Mouse (Mus musculus) liver, embryonic 11.5 days (tissue): Measurements from ENCODE around the gene Btc. TPM values are rescaled to one million over a fixed set of nuclear protein-coding genes. Genes with fewer than 3 reads are reported as not detected.

Source experiments
- ATAC-seq: fragments of 200-750 bp; cut with Nextera tagmentation; replicated peaks from 2 replicates; pipeline ENCODE4 v1.8.0; 2017; ENCODE audit warnings: moderate number of reproducible peaks, mild to moderate bottlenecking, moderate TSS enrichment, moderate library complexity; ENCODE audit not compliant: low FRiP score
- DNase-seq: peaks from one replicate; pipeline ENCODE4 v3.0.0-alpha.2; 2017; ENCODE audit warnings: low spot score
- H3K27ac ChIP-seq: fragments of 300-500 bp; sonication (generic); 2 replicates; pipeline ENCODE4 v1.5.1; 2014; ENCODE audit warnings: mild to moderate bottlenecking, low read depth, low read length, control low read depth
- H3K27me3 ChIP-seq: fragments of 300-500 bp; sonication (generic); replicated peaks from 2 replicates; pipeline ENCODE4 v1.6.1; 2014; ENCODE audit warnings: low read length, mixed read lengths; ENCODE audit not compliant: control insufficient read depth, insufficient read depth
- H3K36me3 ChIP-seq: fragments of 300-500 bp; sonication (generic); 2 replicates; pipeline ENCODE4 v1.6.1; 2014; ENCODE audit warnings: mild to moderate bottlenecking, low read length, moderate library complexity, mixed read lengths; ENCODE audit not compliant: control insufficient read depth, insufficient read depth
- H3K4me1 ChIP-seq: fragments of 300-500 bp; sonication (generic); replicated peaks from 2 replicates; pipeline ENCODE4 v1.6.1; 2014; ENCODE audit warnings: low read length, mixed read lengths; ENCODE audit not compliant: control insufficient read depth, insufficient read depth
- H3K4me2 ChIP-seq: fragments of 300-500 bp; sonication (generic); 2 replicates; pipeline ENCODE4 v1.6.1; 2014; ENCODE audit warnings: mild to moderate bottlenecking, control low read depth, moderate library complexity
- H3K4me3 ChIP-seq: fragments of 300-500 bp; sonication (generic); 2 replicates; pipeline ENCODE4 v1.5.1; 2014; ENCODE audit warnings: low read depth, low read length, control low read depth
- H3K9ac ChIP-seq: fragments of 300-500 bp; sonication (generic); 2 replicates; pipeline ENCODE4 v1.6.1; 2014; ENCODE audit warnings: low read depth, low read length, control low read depth
- H3K9me3 ChIP-seq: fragments of 300-500 bp; sonication (generic); 2 replicates; pipeline ENCODE4 v1.6.1; 2016; ENCODE audit warnings: low read length, inconsistent platforms, mixed read lengths; ENCODE audit not compliant: control insufficient read depth
- WGBS: fragments of 180-500 bp; shearing (Covaris S2); extraction: QIAGEN DNeasy Blood & Tissue Kit; methylation state at CpG from one replicate; pipeline ENCODE4 v1.1.7; 2014; 5-methylcytosine and 5-hydroxymethylcytosine counted together
- polyA plus RNA-seq: library from polyadenylated mRNA; unstranded; fragments of >200 nt; fragmentation: Nextera tagmentation; extraction: Ambion mirVana; gene quantifications from 2 replicates; pipeline ENCODE4 v1.2.1, GENCODE M21; 2014

The Btc gene
- polyA plus RNA-seq, 1 experiment from 2014 or later, result 0.23 TPM

GRCm38 (mm10) chr5:91341981-91342760 is 60.6 kb downstream of the Btc start:
- DNase-seq (no peak), ATAC-seq (no peak)
- no peaks in the 10 kb centered on the region for H3K27me3 ChIP-seq
- 65% methylated on average over 5 of the region's 5 CpGs for WGBS
- no peak overlapping the region for H3K27ac ChIP-seq
- no peaks in the 10 kb centered on the region for H3K4me1 ChIP-seq
- no peak overlapping the region for H3K4me2 ChIP-seq
- no peaks in the 10 kb centered on the region for H3K36me3 ChIP-seq
- no peaks in the 10 kb centered on the region for H3K9me3 ChIP-seq
- H3K4me3 ChIP-seq, result no peak overlapping the region
- no peak overlapping the region for H3K9ac ChIP-seq

- Histone ChIP-seq H3K4me1 (no peaks in the 10 kb centered on the region), H3K9ac (no peak overlapping the region), H3K27ac (no peak overlapping the region), H3K36me3 (no peaks in the 10 kb centered on the region), H3K4me3 (no peak overlapping the region), H3K9me3 (no peaks in the 10 kb centered on the region), H3K4me2 (no peak overlapping the region), H3K27me3 (no peaks in the 10 kb centered on the region)
- ATAC-seq, result no peak
- 66% methylated on average over 4 of the region's 4 CpGs for WGBS
- no peak for DNase-seq
These were observed 68.6 kb downstream of the Btc start for GRCm38 (mm10) chr5:91334227-91334626.

GRCm38 (mm10) chr5:91332079-91332865 is 70.5 kb downstream of the Btc start:
- WGBS, result 64% methylated on average over 4 of the region's 4 CpGs
- ATAC-seq, result no peak

GRCm38 (mm10) chr5:91321840-91322239 is 81.0 kb downstream of the Btc start:
- Histone ChIP-seq H3K9me3 (no peaks in the 10 kb centered on the region), H3K4me3 (no peak overlapping the region), H3K36me3 (no peaks in the 10 kb centered on the region), H3K4me2 (no peak overlapping the region), H3K27ac (no peak overlapping the region), H3K4me1 (no peaks in the 10 kb centered on the region), H3K9ac (no peak overlapping the region), H3K27me3 (no peaks in the 10 kb centered on the region)
- ATAC-seq, result no peak
- WGBS, result 67% methylated on average over 1 of the region's 1 CpGs
- no peak for DNase-seq

More at GRCm38 (mm10) chr5:91332079-91332865, 70.5 kb downstream of the Btc start:
- H3K27me3 ChIP-seq, result no peaks in the 10 kb centered on the region
- no peak overlapping the region for H3K4me2 ChIP-seq
- H3K4me1 ChIP-seq, result no peaks in the 10 kb centered on the region
- no peak overlapping the region for H3K27ac ChIP-seq
- DNase-seq, result no peak
- H3K36me3 ChIP-seq, result no peaks in the 10 kb centered on the region
- H3K9ac ChIP-seq, result no peak overlapping the region
- H3K4me3 ChIP-seq, result no peak overlapping the region
- no peaks in the 10 kb centered on the region for H3K9me3 ChIP-seq

GRCm38 (mm10) chr5:91320348-91320747 is 82.4 kb downstream of the Btc start:
- H3K36me3 ChIP-seq, result no peaks in the 10 kb centered on the region
- no peak overlapping the region for H3K9ac ChIP-seq
- H3K9me3 ChIP-seq, result no peaks in the 10 kb centered on the region
- H3K4me1 ChIP-seq, result no peaks in the 10 kb centered on the region
- H3K27ac ChIP-seq, result no peak overlapping the region
- H3K4me2 ChIP-seq, result no peak overlapping the region
- no peak overlapping the region for H3K4me3 ChIP-seq
- H3K27me3 ChIP-seq, result no peaks in the 10 kb centered on the region
- no peak for DNase-seq
- no peak for ATAC-seq
- WGBS, result 67% methylated on average over 4 of the region's 4 CpGs

GRCm38 (mm10) chr5:91313971-91314370 is 88.8 kb downstream of the Btc start:
- Histone ChIP-seq H3K9ac (no peak overlapping the region), H3K27ac (no peak overlapping the region), H3K4me2 (no peak overlapping the region), H3K27me3 (no peaks in the 10 kb centered on the region), H3K36me3 (no peaks in the 10 kb centered on the region), H3K4me1 (no peaks in the 10 kb centered on the region), H3K9me3 (no peaks in the 10 kb centered on the region), H3K4me3 (no peak overlapping the region)
- ATAC-seq (no peak), DNase-seq (no peak)
- WGBS, result 54% methylated on average over 4 of the region's 4 CpGs

- no peak overlapping the region for H3K4me3 ChIP-seq
- H3K4me1 ChIP-seq, result no peaks in the 10 kb centered on the region
- no peak overlapping the region for H3K4me2 ChIP-seq
- WGBS, result 37% methylated on average over 4 of the region's 4 CpGs
- no peaks in the 10 kb centered on the region for H3K36me3 ChIP-seq
- H3K27me3 ChIP-seq, result no peaks in the 10 kb centered on the region
- H3K27ac ChIP-seq, result no peak overlapping the region
- H3K9me3 ChIP-seq, result no peaks in the 10 kb centered on the region
- DNase-seq (no peak), ATAC-seq (no peak)
- H3K9ac ChIP-seq, result no peak overlapping the region
These were observed 91.0 kb downstream of the Btc start for GRCm38 (mm10) chr5:91311767-91312166.

- H3K36me3 ChIP-seq, result no peaks in the 10 kb centered on the region
- no peaks in the 10 kb centered on the region for H3K9me3 ChIP-seq
- H3K27me3 ChIP-seq, result no peaks in the 10 kb centered on the region
- WGBS, result 74% methylated on average over 7 of the region's 7 CpGs
- H3K27ac ChIP-seq, result no peak overlapping the region
- H3K9ac ChIP-seq, result no peak overlapping the region
- H3K4me2 ChIP-seq, result no peak overlapping the region
- H3K4me3 ChIP-seq, result no peak overlapping the region
- DNase-seq (no peak), ATAC-seq (no peak)
- H3K4me1 ChIP-seq, result no peaks in the 10 kb centered on the region
These were observed 94.2 kb downstream of the Btc start for GRCm38 (mm10) chr5:91308576-91308975.
